Mouse (Mus musculus): ENCODE data around the gene Hfe2.

Hfe2 gene

DNA sequence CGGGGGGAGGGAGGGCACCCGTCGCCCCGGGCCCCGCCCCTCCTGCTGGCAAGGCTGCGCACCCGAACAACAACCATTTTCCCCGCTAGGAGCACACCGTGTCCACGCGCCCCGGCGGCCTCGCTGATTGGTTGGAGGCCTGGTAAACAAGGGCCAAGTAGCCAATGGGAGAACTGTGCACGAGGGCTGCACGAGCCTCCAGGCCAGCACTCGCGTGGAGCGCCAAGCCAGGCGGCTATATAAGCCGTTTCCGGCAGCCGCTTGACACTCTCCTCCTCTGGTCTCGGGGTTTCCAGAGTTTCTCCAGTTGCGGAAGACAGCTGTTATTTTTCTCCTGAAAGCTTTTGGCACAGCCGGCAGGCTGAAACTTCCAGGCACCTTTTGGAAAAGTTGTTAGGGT, 32.7 kb downstream of the Hfe2 start, which contains the start of gene Txnip:
Gene Txnip (plus strand): TSS at position 264 of the 400 bp plus-strand sequence.
- DNase-seq (ENCODE audit: low spot score in 2 of 2), result peak; percentile 100

DNA sequence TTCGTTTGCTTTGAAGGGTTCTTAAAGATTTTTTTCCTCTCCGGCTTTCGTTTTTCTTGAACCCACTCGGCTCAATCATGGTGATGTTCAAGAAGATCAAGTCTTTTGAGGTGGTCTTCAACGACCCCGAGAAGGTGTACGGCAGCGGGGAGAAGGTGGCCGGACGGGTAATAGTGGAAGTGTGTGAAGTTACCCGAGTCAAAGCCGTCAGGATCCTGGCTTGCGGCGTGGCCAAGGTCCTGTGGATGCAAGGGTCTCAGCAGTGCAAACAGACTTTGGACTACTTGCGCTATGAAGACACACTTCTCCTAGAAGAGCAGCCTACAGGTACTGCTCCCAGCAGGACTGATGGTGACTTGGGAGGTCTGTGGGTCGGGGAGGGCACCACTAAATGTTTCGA, 33.2 kb downstream of the Hfe2 start:
- DNase-seq (ENCODE audit: low spot score in 2 of 2), result no peak

DNA sequence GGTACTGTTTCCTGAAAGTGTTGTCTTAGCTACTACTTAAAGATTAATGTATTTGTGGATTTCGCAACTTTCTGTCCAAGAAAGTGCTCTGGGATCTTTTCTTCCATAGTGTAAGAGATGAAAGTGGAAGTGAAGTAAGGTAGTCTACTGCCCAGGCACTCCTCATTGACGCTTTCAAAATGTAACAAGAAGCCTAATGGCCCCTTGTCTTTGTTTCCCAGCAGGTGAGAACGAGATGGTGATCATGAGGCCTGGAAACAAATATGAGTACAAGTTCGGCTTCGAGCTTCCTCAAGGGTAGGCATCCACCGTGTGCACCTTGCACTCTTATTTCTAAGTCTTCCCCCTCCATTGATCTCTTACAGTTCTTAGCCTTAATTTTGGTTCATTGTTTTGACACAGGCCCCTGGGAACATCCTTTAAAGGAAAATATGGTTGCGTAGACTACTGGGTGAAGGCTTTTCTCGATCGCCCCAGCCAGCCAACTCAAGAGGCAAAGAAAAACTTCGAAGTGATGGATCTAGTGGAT, 33.8 kb downstream of the Hfe2 start:
- no peak for DNase-seq (ENCODE audit: low spot score in 2 of 2)

DNA sequence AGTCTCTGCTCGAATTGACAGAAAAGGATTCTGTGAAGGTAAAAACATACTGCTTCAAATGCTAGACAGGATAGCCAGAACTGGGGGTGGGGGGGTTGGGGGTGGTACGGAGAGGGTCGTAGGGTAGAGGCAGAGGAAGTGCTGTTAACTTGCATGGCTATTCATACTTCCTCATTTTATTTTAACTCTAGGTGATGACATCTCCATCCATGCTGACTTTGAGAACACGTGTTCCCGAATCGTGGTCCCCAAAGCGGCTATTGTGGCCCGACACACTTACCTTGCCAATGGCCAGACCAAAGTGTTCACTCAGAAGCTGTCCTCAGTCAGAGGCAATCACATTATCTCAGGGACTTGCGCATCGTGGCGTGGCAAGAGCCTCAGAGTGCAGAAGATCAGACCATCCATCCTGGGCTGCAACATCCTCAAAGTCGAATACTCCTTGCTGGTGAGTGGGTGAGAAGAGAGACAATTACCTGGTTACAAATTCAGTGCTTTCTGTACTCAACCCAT, 34.5 kb downstream of the Hfe2 start:
- DNase-seq (ENCODE audit: low spot score in 2 of 2), result no peak

DNA sequence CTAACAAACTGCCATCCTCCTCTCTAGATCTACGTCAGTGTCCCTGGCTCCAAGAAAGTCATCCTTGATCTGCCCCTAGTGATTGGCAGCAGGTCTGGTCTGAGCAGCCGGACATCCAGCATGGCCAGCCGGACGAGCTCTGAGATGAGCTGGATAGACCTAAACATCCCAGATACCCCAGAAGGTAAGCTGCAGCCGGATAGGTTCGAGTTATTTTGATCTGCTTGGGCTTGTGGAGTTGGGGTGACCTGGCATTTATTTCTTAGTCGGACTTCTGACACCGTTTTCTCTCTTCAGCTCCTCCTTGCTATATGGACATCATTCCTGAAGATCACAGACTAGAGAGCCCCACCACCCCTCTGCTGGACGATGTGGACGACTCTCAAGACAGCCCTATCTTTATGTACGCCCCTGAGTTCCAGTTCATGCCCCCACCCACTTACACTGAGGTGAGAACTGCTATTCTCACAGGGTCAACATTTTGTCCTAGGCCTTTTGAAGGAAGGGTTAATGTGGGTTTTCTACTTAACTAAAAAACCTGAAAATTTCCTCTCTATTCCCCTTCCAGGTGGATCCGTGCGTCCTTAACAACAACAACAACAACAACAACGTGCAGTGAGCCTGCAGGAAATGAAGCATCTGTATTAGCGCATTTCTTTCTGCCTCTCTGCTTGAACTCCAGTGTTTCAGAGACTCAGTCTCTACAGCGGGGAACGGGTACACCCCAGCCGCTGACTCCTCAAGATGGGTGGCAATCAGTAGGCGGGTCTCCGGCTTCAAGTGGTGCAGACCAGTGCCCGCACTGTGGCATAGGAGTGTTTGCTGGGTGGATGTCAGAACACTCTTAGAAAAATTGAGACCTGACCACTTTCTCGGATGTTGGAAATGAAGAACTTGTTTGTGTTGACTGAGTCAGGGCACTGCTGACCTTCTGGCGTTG, 35.2 kb downstream of the Hfe2 start:
- DNase-seq (ENCODE audit: low spot score in 2 of 2), result no peak

DNA sequence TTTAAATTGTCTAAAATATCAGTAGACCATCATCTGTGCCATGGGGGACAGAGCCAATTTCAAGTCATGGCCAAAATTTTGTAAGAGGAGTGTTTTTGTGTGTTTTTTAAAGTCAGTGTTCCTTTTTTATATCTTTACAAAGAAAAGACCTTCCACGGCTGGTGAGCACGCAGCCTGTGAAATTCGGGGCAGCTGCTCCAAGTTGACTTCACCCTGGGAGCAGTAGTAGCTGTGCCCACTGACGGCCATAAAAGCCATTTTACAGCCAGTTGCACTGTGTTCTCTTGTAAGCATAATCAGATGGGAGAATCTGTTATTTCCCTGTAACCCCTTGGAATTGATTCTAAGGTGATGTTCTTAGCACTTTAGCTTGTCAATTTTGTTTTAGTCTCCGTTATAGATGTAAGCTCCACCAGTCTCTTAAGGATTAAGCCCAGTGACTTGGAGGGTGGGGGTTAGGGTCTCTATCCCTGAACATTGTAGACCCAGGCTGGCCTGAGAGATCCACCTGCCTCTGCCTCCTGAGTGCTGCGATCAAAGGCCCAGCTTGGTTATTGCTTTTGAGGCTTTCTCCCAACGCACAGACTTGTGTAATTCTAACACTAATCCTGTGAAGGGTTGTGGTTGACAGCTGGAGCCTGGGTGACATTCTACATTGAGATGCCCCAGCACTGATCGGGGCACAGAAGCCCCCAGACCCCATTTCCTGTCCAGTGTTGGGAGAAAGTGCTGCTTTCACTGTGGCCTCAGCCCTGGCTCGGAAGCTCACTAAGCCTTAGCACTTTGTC, 36.1 kb downstream of the Hfe2 start:
- DNase-seq (ENCODE audit: low spot score in 2 of 2), result no peak

DNA sequence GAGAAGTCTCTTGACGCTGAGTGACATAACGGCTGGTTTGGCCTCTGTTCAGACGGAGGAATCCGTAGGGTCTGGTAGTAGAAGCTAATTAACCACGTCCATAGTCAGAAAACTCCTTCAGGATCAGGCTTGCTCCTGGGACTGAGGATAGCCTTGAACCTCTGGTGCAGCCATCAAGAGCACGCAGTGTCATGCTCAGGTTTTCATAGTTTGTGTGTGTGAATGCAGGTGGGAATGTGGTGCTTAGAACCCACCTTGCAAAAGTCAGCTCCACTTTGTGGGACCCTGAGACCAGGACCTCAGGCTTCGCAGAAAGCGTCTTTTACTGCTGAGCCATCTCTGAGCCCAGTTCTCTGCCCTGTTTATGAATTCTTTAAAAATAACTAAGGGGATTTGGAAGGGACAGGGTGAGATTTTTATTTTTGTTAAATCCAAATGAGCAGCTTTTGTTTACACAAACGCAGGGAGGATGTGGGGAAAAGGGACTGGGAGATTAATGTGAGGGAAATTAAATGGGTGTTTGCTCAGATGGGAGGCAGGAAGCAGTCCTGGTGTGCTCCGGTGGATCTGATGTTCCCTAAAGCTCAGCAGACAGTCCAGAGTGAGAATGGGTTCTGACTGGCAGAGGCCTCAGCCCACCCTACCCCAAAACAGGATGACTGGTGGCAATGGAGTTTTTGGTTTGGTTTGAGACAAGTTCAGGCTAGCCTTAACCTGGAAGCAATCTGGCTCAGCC, 37.1 kb downstream of the Hfe2 start:
- DNase-seq (ENCODE audit: low spot score in 2 of 2), result peak in 1 of 2 experiments; percentile 2

DNA sequence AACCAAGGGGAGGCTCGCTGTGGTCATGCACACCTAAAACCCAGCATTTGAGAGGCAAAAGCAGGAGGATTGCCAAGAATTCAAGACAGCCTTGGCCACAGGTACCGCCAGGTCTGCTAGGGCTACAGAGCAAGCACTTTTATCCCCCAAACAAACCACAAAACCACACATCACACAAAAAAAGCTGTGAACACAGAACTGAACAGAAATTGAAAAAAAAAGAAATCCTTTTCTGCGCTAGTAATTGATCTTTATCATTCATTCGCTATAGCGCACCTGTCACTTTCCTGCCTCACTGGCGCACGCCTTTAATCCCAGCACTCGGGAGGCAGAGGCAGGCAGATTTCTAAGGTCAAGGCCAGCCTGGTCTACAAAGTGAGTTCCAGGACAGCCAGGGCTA, 38.3 kb downstream of the Hfe2 start:
- no peak for DNase-seq (ENCODE audit: low spot score in 2 of 2)

DNA sequence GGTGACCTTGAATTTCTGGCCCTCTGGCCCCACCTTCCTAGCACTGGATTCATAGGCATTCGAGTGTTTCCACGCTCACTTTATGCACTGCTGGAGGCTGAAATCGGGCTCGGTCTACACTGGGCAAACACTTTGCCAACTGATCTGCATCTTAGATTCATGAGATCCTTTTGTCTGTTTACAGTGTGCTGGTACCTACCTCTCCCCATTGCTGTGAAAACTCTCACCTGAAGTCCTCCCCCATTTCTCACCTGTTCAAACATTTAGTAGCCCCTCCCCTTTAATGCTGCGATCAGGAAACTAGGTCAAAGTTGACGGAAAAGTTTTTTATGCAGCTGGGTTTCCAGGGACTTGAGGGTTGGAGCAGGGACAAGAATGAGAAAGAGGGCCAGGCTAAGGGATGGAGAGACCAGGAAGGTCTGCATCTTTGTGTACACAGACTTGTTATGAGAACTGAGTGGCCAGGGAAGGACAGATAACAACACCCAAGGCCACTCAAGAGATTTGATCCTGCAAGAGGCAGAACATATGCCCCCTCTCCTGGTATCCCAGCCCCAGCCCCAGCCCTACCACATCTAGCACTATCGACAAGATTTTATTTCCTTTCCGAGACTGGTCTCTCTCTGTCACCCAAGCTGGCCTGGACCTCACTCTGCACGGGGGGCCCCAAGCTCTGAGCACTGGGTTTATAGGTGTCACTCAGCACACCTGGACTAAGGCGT, 39.1 kb downstream of the Hfe2 start:
- DNase-seq (ENCODE audit: low spot score in 2 of 2), result no peak

DNA sequence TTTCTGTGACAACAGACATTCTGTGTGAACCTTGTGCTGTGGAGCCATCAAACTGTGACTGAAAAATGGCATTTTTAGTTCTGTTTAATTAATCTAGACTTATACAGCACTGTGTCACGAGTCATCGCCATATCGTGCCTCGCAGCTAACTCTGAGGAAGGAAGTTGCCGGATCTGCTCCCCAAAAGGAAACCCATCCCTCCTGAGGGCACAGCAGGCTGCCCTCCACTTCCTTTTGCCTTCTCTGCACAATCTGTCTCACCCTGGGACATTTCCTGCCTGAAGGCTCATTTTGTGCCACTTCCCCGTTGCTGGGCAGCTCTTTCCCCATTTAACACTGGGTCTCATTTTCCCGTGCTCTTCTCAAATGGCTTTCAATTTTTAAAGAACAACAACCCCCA, 39.7 kb downstream of the Hfe2 start:
- peak; percentile 79 to 82 for DNase-seq (ENCODE audit: low spot score in 2 of 2)

DNA sequence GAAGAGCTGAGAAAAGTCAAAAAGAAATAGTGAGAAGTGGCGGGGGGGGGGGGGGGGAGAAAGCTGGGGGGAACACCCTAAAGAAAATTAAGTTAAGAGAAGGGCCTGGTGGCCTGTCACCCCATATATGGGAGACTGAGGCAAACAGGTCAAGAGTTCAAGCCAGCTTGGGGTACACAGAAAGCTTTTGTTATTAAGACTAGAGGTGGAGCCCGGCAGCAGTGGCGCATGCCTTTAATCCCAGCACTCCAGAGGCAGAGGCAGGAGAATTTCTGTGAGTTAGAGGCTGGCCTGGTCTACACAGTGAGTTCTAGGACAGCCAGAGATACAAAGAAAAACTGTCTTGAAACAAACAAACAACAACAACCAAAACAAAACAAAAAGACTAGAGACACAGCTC, 40.1 kb downstream of the Hfe2 start:
- no peak for DNase-seq (ENCODE audit: low spot score in 2 of 2)

DNA sequence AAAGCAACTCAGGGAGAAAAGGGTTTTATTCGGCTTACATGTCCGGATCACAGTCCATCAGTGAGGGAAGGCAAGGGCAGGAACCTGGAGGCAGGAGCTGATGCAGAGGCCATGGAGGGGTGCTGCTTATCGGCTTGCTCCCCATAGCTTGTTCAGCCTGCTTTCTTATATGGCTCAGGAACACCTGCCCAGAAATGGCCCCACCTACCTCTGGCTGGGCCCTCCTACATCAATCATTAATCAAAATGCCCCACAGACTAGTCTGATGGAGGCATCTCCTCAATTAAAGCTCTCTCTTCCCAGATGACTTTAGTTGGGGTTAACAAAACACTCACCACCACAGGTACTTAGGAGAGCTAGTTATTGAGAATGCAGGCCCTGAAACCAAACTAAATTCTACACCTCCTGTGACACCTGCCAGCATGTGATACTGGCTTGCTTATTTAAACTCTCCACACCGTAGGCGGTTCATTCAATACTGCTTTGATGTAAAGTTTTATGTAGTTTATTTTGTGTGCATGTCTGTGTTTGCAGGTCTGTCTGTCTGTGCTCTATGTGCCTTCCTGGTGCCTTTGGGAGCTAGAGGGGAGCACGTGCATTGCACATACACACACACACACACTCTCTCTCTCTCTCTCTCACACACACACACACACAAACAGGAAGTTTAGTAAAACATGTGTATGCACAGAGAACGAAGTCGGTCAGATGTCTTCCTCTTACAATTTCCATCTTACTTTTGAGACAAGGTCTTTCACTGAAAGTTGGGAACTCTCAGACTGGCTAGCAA, 41.9 kb downstream of the Hfe2 start:
- no peak for DNase-seq (ENCODE audit: low spot score in 2 of 2)

DNA sequence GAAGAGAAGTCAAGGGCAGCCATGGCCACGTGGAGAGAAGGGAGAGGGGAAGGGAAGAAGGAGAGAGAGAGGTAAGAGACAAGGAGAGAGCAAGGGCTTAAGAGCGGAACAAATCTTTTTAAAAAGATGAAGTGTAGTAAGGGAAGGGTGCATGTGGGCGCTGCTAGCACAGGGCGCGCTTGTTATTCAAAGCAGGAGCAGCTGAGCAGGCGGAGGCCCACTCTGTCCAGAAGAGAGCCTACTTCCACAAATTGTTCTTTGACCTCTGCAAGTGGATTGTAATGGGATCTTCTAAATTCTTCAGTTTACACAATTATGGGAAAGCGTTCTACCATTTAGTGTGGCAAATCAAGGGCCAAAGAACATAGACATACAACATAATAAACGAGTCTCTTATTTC, 43.6 kb downstream of the Hfe2 start:
- no peak for DNase-seq (ENCODE audit: low spot score in 2 of 2)

DNA sequence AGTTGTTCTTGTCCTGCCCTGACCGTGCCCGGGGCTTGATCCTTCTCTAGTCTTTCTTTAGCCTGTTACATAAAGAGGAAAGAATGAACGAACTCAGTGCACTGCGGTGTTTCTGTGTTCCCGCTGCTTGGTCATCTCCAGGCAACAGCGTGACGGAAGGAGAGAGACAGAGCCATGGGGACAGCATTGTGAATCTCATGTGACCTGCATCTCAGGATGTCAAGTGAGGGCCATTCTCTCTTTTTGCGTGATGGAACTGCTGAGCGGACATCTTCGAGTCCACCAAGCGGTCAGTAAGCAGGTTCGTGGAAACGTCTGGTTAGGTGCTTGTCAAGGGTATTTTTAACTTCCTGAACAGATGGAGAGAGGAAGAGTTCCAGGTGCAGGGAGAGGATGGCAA, 44.5 kb downstream of the Hfe2 start:
- DNase-seq (ENCODE audit: low spot score in 2 of 2), result no peak

DNA sequence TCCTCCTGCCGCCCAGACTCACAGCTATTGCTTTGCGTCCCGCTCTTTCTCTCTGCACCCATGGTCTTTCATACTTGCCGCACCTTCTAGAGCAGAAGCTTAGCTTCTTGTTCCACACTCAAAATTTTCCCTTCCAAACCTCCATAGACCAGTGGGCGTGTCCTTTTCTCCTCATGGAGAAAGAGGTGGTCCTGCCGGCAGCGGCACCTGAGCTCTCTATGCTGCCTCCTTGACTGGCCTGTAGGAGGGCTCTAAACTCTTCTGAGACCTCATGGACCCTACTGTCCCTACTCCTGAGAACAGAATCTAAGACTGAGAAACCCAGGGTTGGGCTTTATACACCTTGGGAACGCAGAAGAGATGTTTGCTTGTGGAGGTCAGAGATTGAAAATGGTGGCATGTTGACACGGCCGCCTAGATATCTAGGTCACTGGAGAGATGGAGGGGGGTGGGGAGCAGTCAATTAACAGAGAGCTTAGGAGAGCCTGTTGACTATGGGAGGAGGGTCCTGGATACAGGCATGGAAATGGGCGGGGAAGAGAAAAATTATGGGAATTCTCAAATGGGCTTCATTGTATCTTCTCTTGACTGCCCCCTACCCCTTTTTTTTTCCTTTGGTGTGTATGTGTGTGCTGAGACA, 45.1 kb downstream of the Hfe2 start:
- no peak for DNase-seq (ENCODE audit: low spot score in 2 of 2)

DNA sequence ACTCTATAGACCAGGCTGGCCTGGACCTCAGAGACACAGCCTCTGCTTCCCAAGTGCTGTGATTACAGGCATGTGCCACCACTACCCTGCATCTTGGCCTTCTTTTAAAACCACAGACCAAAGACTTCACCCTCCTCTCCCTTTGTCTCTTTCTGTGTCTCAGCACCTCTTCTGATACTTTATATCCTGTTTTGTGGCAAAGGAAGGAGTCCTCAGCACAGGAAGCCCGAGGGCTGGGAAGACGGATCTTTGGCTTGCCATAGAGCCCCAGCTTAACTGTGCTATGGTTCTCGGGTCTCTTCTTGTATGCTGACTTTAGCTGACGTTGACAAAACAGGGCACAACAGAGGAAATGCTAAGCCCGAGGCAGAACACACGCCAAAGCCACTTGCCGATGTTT, 45.7 kb downstream of the Hfe2 start:
- no peak for DNase-seq (ENCODE audit: low spot score in 2 of 2)

DNA sequence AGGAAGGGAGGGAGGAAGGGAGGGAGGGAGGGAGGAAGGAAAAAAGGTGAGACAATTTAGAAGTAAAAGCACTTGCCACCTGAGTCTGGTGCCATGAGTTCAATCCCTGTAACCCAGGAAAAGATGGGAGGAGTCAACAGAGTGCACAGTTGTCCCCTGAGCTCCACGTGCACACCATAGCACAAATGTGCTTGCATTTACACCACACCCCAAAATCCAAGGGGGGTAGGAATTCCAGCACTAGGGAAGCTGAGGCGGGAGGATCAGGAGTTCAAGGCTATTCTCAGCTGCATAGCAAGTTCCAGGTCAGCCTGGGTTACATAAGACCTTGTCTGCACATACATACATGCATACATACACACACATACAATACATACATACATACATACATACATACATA, 46.4 kb downstream of the Hfe2 start:
- DNase-seq (ENCODE audit: low spot score in 2 of 2), result no peak

DNA sequence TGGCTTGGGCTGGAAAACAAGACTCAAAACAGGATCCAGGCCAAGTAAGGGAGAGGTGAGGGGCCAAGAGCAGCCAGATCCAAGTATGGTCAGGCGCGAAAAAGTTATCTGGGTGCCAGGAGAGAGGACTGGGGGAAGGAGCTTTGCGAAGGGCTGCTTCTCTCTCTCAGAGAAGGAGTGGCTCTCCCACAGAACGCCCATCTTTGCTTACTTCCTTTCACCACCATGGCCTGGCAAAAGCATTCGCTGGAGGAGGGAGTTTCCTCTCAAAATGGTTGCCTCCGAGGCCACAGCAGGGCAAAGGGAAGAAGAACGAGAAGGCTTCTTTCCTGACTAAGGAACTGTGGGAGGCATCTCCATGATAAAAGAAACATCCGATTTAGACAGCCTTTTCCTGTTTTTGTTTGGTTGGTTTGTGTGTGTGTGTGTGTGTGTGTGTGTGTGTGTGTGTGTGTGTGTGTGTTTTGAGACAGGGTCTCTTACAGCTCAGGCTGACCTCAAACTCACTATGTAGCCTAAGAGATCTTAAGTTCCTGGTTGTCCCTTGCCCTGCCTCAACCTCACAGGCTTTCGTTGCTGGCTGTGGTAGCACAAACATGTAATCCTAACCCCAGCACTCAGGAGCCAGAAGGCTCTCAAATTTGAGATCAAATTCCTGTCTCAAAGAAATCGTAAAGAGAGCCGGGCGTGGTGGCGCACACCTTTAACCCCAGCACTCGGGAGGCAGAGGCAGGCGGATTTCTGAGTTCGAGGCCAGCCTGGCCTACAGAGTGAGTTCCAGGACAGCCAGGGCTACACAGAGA, 47.1 kb downstream of the Hfe2 start:
- DNase-seq (ENCODE audit: low spot score in 2 of 2), result no peak
